Mouse (Mus musculus): ENCODE data around the gene Abhd17a. TPM values are rescaled to one million over a fixed set of nuclear protein-coding genes. Genes with fewer than 3 reads are reported as not detected.
A peak's percentile ranks its signal among the peaks of the same experiment; 100 is the strongest.

Gene Abhd17a
- polyA plus RNA-seq, 1 experiment from 2014 or later, result 74.3 TPM

- CTCF ChIA-PET, result interaction anchor here (0.6 to 2.6 kb wide), 6 partner anchors 12 to 117 kb away, joined by 3 to 21 read pairs (median 4); partner anchors contain the start of gene Abhd17a
- TF ChIP-seq CTCF (IDR thresholded peaks at IDR 0.05), result no peak
- POLR2A ChIA-PET, result interaction anchor here (0.6 to 1.2 kb wide), 2 partner anchors 12 to 110 kb away, joined by 3 to 5 read pairs; partner anchors contain the start of gene Abhd17a
- no peaks in the 10 kb centered on the region for H3K27me3 ChIP-seq
- in situ Hi-C loops (cut with MboI; ENCODE audit: low pct_unique_long_range_greater_than_20kb), result loop anchor here (5.0 kb wide), 1 partner anchor 110 kb away; no protein-coding TSS in a partner anchor
- ATAC-seq (peak; percentile 67), DNase-seq (ENCODE audit: low read depth, low spot score) (peak; percentile 75)
These were observed 12.7 kb downstream of the Abhd17a start, which contains the start of gene Klf16 for GRCm38 (mm10) chr10:80577195-80578130. Gene Klf16 (minus strand): TSS chr10:80577321.

GRCm38 (mm10) chr10:80576351-80577194 lies 13.6 kb downstream of the Abhd17a start:
- no peak for DNase-seq (ENCODE audit: low read depth, low spot score)
- no peaks in the 10 kb centered on the region for H3K27me3 ChIP-seq
- no peak for TF ChIP-seq CTCF (IDR thresholded peaks at IDR 0.05)
- POLR2A ChIA-PET, result no interaction called here
- in situ Hi-C loops (cut with MboI; ENCODE audit: low pct_unique_long_range_greater_than_20kb), result loop anchor here (5.0 kb wide), 1 partner anchor 111 kb away; no protein-coding TSS in a partner anchor
- no peak for ATAC-seq
- CTCF ChIA-PET, result no interaction called here

GRCm38 (mm10) chr10:80575925-80576324 lies 14.2 kb downstream of the Abhd17a start:
- in situ Hi-C loops (cut with MboI; ENCODE audit: low pct_unique_long_range_greater_than_20kb), result loop anchor here (5.0 kb wide), 1 partner anchor 111 kb away; no protein-coding TSS in a partner anchor
- ATAC-seq (no peak), DNase-seq (ENCODE audit: low read depth, low spot score) (no peak)
- CTCF ChIA-PET, result interaction anchor here (2.4 kb wide), 1 partner anchor 14 kb away, joined by 7 read pairs; the partner anchor contains the start of gene Rexo1
- TF ChIP-seq CTCF (IDR thresholded peaks at IDR 0.05), result no peak
- POLR2A ChIA-PET, result no interaction called here
- no peaks in the 10 kb centered on the region for H3K27me3 ChIP-seq

GRCm38 (mm10) chr10:80574896-80575295 lies 15.2 kb downstream of the Abhd17a start:
- H3K27me3 ChIP-seq, result no peaks in the 10 kb centered on the region
- POLR2A ChIA-PET, result interaction anchor here (0.6 kb wide), 1 partner anchor 57 kb away, joined by 5 read pairs; no protein-coding TSS in a partner anchor
- CTCF ChIA-PET, result interaction anchor here (2.4 kb wide), 1 partner anchor 13 kb away, joined by 7 read pairs; the partner anchor contains the start of gene Rexo1
- DNase-seq (ENCODE audit: low read depth, low spot score), result no peak
- in situ Hi-C loops (cut with MboI; ENCODE audit: low pct_unique_long_range_greater_than_20kb), result loop anchor here (5.0 kb wide), 1 partner anchor 112 kb away; no protein-coding TSS in a partner anchor
- no peak for TF ChIP-seq CTCF (IDR thresholded peaks at IDR 0.05)
- no peak for ATAC-seq

- in situ Hi-C loops (cut with MboI; ENCODE audit: low pct_unique_long_range_greater_than_20kb), result no loop called here
- CTCF ChIA-PET, result interaction anchor here (1.7 to 2.4 kb wide), 2 partner anchors 11 to 12 kb away, joined by 3 to 7 read pairs; partner anchors contain the start of gene Rexo1
- H3K27me3 ChIP-seq, result no peaks in the 10 kb centered on the region
- no peak for DNase-seq (ENCODE audit: low read depth, low spot score)
- no peak for ATAC-seq
- no peak for TF ChIP-seq CTCF (IDR thresholded peaks at IDR 0.05)
- POLR2A ChIA-PET, result no interaction called here
These were observed 16.2 kb downstream of the Abhd17a start for GRCm38 (mm10) chr10:80573944-80574343.

GRCm38 (mm10) chr10:80572477-80572876 lies 17.7 kb downstream of the Abhd17a start:
- DNase-seq (ENCODE audit: low read depth, low spot score) (no peak), ATAC-seq (no peak)
- in situ Hi-C loops (cut with MboI; ENCODE audit: low pct_unique_long_range_greater_than_20kb), result no loop called here
- ChIA-PET CTCF (no interaction called here), POLR2A (no interaction called here)
- no peak for TF ChIP-seq CTCF (IDR thresholded peaks at IDR 0.05)
- H3K27me3 ChIP-seq, result no peaks in the 10 kb centered on the region

- no peaks in the 10 kb centered on the region for H3K27me3 ChIP-seq
- no peak for TF ChIP-seq CTCF (IDR thresholded peaks at IDR 0.05)
- in situ Hi-C loops (cut with MboI; ENCODE audit: low pct_unique_long_range_greater_than_20kb), result no loop called here
- ChIA-PET CTCF (interaction anchor here (1.5 to 1.7 kb wide), 2 partner anchors 8 to 9 kb away, joined by 3 to 6 read pairs; no protein-coding TSS in a partner anchor), POLR2A (interaction anchor here (1.4 kb wide), 1 partner anchor 10 kb away, joined by 6 read pairs; the partner anchor contains the start of gene Rexo1)
- no peak for ATAC-seq
- no peak for DNase-seq (ENCODE audit: low read depth, low spot score)
These were observed 19.0 kb downstream of the Abhd17a start for GRCm38 (mm10) chr10:80570871-80571836.

- CTCF ChIA-PET, result interaction anchor here (1.5 to 1.7 kb wide), 2 partner anchors 8 kb away, joined by 3 to 6 read pairs; no protein-coding TSS in a partner anchor
- in situ Hi-C loops (cut with MboI; ENCODE audit: low pct_unique_long_range_greater_than_20kb), result no loop called here
- ATAC-seq (no peak), DNase-seq (ENCODE audit: low read depth, low spot score) (no peak)
- POLR2A ChIA-PET, result interaction anchor here (1.4 kb wide), 1 partner anchor 9 kb away, joined by 6 read pairs; the partner anchor contains the start of gene Rexo1
- no peaks in the 10 kb centered on the region for H3K27me3 ChIP-seq
- TF ChIP-seq CTCF (IDR thresholded peaks at IDR 0.05), result no peak
These were observed 19.7 kb downstream of the Abhd17a start for GRCm38 (mm10) chr10:80570419-80570818.

- no peak for ATAC-seq
- DNase-seq (ENCODE audit: low read depth, low spot score), result no peak
- no peaks in the 10 kb centered on the region for H3K27me3 ChIP-seq
- no peak for TF ChIP-seq CTCF (IDR thresholded peaks at IDR 0.05)
- CTCF ChIA-PET, result interaction anchor here (1.5 kb wide), 1 partner anchor 9 kb away, joined by 3 read pairs; no protein-coding TSS in a partner anchor
- in situ Hi-C loops (cut with MboI; ENCODE audit: low pct_unique_long_range_greater_than_20kb), result no loop called here
- POLR2A ChIA-PET, result interaction anchor here (1.4 kb wide), 1 partner anchor 9 kb away, joined by 6 read pairs; the partner anchor contains the start of gene Rexo1
These were observed 20.5 kb downstream of the Abhd17a start for GRCm38 (mm10) chr10:80569664-80570066.
